Mouse (Mus musculus): ENCODE results near the gene Hyal3. TPM values are rescaled to one million over a fixed set of nuclear protein-coding genes. Genes with fewer than 3 reads are reported as not detected.

The Hyal3 gene
- polyA plus RNA-seq, 1 experiment from 2014 or later = 1.8 TPM

- ATAC-seq (replicated peaks) = no peak
- no peak overlapping the region for H3K27ac ChIP-seq
- H3K36me3 ChIP-seq (replicated peaks) = no peaks in the 10 kb centered on the region
- H3K9ac ChIP-seq = no peak overlapping the region
- peaks cover 16% of the 10 kb centered on the region for H3K4me1 ChIP-seq
- no peaks in the 10 kb centered on the region for H3K27me3 ChIP-seq (replicated peaks)
- no peak overlapping the region for H3K4me2 ChIP-seq
- no peaks in the 10 kb centered on the region for H3K9me3 ChIP-seq
- no peak overlapping the region for H3K4me3 ChIP-seq
- 24% methylated on average over 9 of the region's 9 CpGs for WGBS
Measured at GRCm38 (mm10) chr9:107606591-107606990, 26.0 kb downstream of the Hyal3 start.

GRCm38 (mm10) chr9:107607036-107607435 is 26.4 kb downstream of the Hyal3 start:
- Histone ChIP-seq H3K4me1 (peaks cover 18% of the 10 kb centered on the region), H3K9ac (no peak overlapping the region), H3K27me3 (replicated peaks) (no peaks in the 10 kb centered on the region), H3K4me3 (no peak overlapping the region), H3K4me2 (no peak overlapping the region), H3K9me3 (no peaks in the 10 kb centered on the region), H3K27ac (no peak overlapping the region), H3K36me3 (replicated peaks) (no peaks in the 10 kb centered on the region)
- ATAC-seq (replicated peaks) = no peak
- WGBS = 82% methylated on average over 2 of the region's 2 CpGs

DNA sequence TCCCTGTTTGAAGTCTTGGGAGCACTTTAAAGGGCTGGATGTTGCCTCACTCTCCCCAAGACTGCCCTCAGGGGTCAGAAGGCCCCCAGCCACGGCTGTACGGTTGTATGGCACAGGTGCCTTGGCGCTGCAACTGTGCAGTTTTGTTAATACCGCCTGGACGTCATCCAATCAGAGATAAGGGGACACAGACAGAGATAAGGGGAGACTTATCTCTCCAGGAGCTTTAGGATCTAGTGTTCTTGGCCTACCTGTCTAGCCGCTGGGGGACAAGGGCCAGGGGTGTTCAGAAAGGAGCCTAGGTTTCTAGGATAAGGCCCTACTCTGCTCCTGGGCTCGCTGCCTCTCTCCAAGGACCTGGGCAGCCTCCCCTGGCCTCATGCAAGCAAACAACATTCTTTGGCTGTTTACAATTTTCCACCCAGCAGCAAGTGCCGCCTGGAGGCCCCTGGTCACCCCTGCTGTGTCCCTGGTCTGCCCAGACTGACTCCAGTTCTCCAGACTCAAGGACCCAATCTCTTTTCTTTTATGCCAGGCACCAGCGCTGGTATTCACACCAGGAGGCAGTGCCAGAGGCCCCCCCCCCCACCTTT is 27.1 kb downstream of the Hyal3 start:
- ATAC-seq (replicated peaks) = no peak
- no peak overlapping the region for H3K4me3 ChIP-seq
- no peak overlapping the region for H3K9ac ChIP-seq
- no peaks in the 10 kb centered on the region for H3K27me3 ChIP-seq (replicated peaks)
- peaks cover 15% of the 10 kb centered on the region for H3K4me1 ChIP-seq
- no peaks in the 10 kb centered on the region for H3K36me3 ChIP-seq (replicated peaks)
- no peaks in the 10 kb centered on the region for H3K9me3 ChIP-seq
- H3K4me2 ChIP-seq = no peak overlapping the region
- WGBS = 61% methylated on average over 9 of the region's 9 CpGs
- no peak overlapping the region for H3K27ac ChIP-seq

DNA sequence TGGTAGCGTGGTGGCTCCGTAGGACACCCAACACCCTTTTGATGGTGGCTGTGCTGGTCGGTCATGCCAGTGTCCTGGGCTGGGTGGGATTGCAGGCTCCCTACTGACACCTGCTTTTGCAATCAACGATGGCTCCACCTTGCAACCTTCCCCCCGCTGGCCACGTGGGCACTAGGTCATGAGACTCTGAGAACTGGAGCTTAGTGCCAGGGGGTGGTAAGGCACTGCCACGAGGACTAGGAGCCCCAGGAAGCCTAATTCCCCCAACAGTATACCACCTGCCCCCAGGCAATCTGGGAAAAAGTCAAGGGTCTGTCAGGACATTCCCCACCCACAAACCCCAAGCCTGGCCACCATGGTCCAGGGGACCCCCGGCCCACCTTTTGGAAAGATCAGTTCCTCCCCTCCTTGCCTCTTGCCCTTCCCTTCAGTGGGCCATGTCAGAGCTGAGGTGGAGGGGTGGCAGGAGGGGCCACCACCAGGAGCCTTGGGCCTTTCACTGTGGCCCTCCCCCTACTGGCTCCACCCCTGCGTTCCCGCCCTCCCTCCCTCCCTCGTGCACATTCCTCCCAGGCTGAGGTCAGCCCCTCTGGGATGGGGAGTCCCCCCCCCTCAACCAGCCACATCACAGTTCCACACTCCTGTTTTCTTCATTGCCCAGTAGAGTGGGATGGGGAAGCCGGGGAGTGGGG is 28.3 kb downstream of the Hyal3 start, which contains the start of gene Sema3b:
Gene Sema3b (minus strand): TSS at position 489 of the 692 bp plus-strand sequence.
- H3K27me3 ChIP-seq (replicated peaks) = no peaks in the 10 kb centered on the region
- no peak within 1 kb of the TSS for H3K27ac ChIP-seq
- H3K36me3 ChIP-seq (replicated peaks) = 0 out of 2 replicates have a peak, but pooled peaks cover 2% of the 10 kb centered on the region
- no peak within 1 kb of the TSS for H3K4me3 ChIP-seq
- WGBS = 41% methylated on average over 12 of the region's 12 CpGs
- ATAC-seq (replicated peaks) = no peak
- no peak within 1 kb of the TSS for H3K4me2 ChIP-seq
- no peaks in the 10 kb centered on the region for H3K9me3 ChIP-seq
- H3K9ac ChIP-seq = no peak within 1 kb of the TSS
- peaks cover 20% of the 10 kb centered on the region for H3K4me1 ChIP-seq

DNA sequence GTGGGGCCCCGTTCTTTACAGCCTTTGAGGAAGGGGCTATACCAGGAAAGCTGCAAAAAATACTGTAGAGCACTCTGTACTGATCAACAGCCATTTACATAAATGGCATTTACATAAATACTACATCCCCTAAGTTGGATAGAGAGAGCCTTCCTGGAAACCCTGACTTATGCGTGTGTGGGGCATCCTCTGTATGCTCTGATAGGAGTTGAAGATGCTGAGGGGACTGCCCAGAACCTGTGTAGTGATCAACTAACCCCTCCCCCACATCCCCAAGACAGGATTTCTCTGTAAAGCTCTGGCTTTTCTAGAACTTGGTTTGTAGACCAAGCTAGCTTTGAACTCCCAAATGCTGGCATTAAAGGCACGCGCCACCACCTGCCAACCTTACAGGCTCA is 28.8 kb downstream of the Hyal3 start:
- 69% methylated on average over 4 of the region's 4 CpGs for WGBS
- no peak for ATAC-seq (replicated peaks)

GRCm38 (mm10) chr9:107611456-107612190 is 31.0 kb downstream of the Hyal3 start:
- Histone ChIP-seq H3K27me3 (replicated peaks) (no peaks in the 10 kb centered on the region), H3K36me3 (replicated peaks) (peaks cover 18% of the 10 kb centered on the region), H3K4me3 (peak overlapping the region; percentile 35; the same call in 1 of the 2 replicates), H3K9me3 (no peaks in the 10 kb centered on the region), H3K4me1 (peaks cover 22% of the 10 kb centered on the region), H3K4me2 (peak overlapping the region; percentile 64), H3K9ac (peak overlapping the region; percentile 58), H3K27ac (peak overlapping the region; percentile 97)
- 64% methylated on average over 6 of the region's 6 CpGs for WGBS
- no peak for ATAC-seq (replicated peaks)

More for the DNA sequence above, 28.8 kb downstream of the Hyal3 start:
- 0 out of 2 replicates have a peak, but pooled peaks cover 6% of the 10 kb centered on the region for H3K36me3 ChIP-seq (replicated peaks)
- peaks cover 20% of the 10 kb centered on the region for H3K4me1 ChIP-seq
- no peaks in the 10 kb centered on the region for H3K27me3 ChIP-seq (replicated peaks)
- H3K9me3 ChIP-seq = no peaks in the 10 kb centered on the region
- no peak overlapping the region for H3K4me3 ChIP-seq
- no peak overlapping the region for H3K4me2 ChIP-seq
- H3K9ac ChIP-seq = no peak overlapping the region
- H3K27ac ChIP-seq = no peak overlapping the region

- Histone ChIP-seq H3K27me3 (replicated peaks) (no peaks in the 10 kb centered on the region), H3K27ac (peak overlapping the region; percentile 97), H3K9ac (peak overlapping the region; percentile 58), H3K36me3 (replicated peaks) (peaks cover 18% of the 10 kb centered on the region), H3K4me1 (peaks cover 22% of the 10 kb centered on the region), H3K9me3 (no peaks in the 10 kb centered on the region), H3K4me3 (peak overlapping the region; percentile 35), H3K4me2 (peak overlapping the region; percentile 64)
- ATAC-seq (replicated peaks) = peak; percentile 94
- WGBS = 3% methylated on average over 47 of the region's 48 CpGs
Measured at GRCm38 (mm10) chr9:107612191-107612944, 31.8 kb downstream of the Hyal3 start.

DNA sequence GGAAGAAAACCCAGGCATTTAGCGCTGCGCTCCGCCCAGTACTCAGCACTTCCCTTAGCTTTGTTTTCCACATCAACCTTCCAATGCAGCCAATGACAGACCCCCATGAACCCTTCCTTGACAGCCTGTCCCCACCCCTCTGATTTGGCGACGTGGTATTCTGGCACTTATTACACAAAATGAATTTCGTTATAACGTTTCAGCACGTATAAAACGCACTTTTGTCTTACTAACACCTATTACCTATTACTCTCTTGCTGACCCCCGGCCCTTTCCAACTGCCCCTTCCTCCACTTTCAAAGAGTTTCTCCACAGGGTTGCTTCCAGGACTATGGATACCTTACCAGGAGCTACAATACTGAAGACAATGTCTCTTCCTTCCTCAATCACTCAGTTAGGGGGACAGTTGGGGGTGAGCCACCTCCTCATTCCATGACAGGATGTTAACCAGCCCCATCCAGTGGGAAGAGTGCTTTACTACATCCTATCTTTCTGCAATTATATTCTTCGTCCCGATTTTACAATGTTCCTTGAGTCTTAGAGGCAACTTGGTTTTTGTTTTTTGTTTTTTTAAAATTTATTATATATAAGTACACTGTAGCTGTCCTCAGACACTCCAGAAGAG is 32.4 kb downstream of the Hyal3 start:
- peaks cover 22% of the 10 kb centered on the region for H3K4me1 ChIP-seq
- H3K36me3 ChIP-seq (replicated peaks) = peaks cover 22% of the 10 kb centered on the region
- H3K4me3 ChIP-seq = peak overlapping the region; percentile 35
- 13% methylated on average over 12 of the region's 12 CpGs for WGBS
- no peaks in the 10 kb centered on the region for H3K9me3 ChIP-seq
- H3K27ac ChIP-seq = peak overlapping the region; percentile 97
- ATAC-seq (replicated peaks) = peak; percentile 49; the same call in 1 of the 2 replicates
- H3K4me2 ChIP-seq = peak overlapping the region; percentile 64
- no peak overlapping the region for H3K9ac ChIP-seq
- no peaks in the 10 kb centered on the region for H3K27me3 ChIP-seq (replicated peaks)

- H3K4me3 ChIP-seq = no peak overlapping the region
- H3K27me3 ChIP-seq (replicated peaks) = no peaks in the 10 kb centered on the region
- no peak overlapping the region for H3K4me2 ChIP-seq
- peaks cover 35% of the 10 kb centered on the region for H3K36me3 ChIP-seq (replicated peaks)
- H3K27ac ChIP-seq = peak overlapping the region; percentile 63; the same call in 1 of the 2 replicates
- no peaks in the 10 kb centered on the region for H3K9me3 ChIP-seq
- H3K4me1 ChIP-seq = peaks cover 32% of the 10 kb centered on the region
- no peak for ATAC-seq (replicated peaks)
- H3K9ac ChIP-seq = no peak overlapping the region
- 55% methylated on average over 4 of the region's 4 CpGs for WGBS
Measured at GRCm38 (mm10) chr9:107615035-107615434, 34.4 kb downstream of the Hyal3 start.

DNA sequence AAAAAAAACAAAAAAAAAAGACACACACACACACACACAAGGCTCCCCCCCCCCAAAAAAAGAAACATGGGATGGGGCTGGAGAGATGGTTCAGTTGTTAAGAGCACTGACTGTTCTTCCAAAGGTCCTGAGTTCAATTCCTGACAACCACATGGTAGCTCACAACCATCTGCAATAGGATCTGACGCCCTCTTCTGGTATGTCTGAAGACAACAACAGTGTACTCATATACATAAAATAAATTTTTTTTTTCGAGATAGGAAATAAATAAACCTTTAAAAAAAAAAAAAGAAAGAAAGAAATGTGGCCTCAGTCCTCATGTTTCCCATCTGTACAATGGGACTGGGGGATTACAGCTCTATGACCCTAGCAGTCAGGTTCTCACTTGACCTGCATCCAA is 36.8 kb downstream of the Hyal3 start:
- ATAC-seq (replicated peaks) = no peak
- no peaks in the 10 kb centered on the region for H3K9me3 ChIP-seq
- H3K27ac ChIP-seq = no peak overlapping the region
- no peak overlapping the region for H3K4me3 ChIP-seq
- H3K4me1 ChIP-seq = peaks cover 22% of the 10 kb centered on the region
- H3K27me3 ChIP-seq (replicated peaks) = no peaks in the 10 kb centered on the region
- peaks cover 35% of the 10 kb centered on the region for H3K36me3 ChIP-seq (replicated peaks)
- 88% methylated on average over 2 of the region's 2 CpGs for WGBS
- H3K4me2 ChIP-seq = no peak overlapping the region
- no peak overlapping the region for H3K9ac ChIP-seq

DNA sequence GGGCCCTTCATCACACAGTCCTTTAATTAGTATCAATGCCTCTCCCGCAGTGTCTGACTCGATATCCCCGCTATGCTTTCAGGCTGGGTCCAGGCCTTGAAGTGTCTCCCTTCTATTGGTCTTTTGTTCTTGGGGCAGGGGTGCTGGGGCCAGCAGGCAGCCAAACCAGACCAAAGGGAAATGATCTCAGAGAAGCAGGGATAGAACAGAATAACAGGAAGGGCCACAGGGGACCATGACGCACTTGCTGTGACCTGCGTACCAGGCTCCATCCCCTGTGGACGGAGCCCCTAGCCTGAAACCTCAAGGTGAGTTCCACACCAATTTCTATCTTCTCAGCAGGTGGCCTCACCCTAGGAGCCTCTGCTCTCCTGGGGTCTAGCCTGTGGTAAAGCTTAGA is 37.5 kb downstream of the Hyal3 start:
- H3K4me2 ChIP-seq = no peak overlapping the region
- no peak overlapping the region for H3K9ac ChIP-seq
- no peaks in the 10 kb centered on the region for H3K9me3 ChIP-seq
- no peaks in the 10 kb centered on the region for H3K27me3 ChIP-seq (replicated peaks)
- H3K36me3 ChIP-seq (replicated peaks) = peaks cover 35% of the 10 kb centered on the region
- peaks cover 19% of the 10 kb centered on the region for H3K4me1 ChIP-seq
- no peak overlapping the region for H3K4me3 ChIP-seq
- ATAC-seq (replicated peaks) = no peak
- 85% methylated on average over 6 of the region's 6 CpGs for WGBS
- peak overlapping the region; percentile 60 for H3K27ac ChIP-seq
